Mouse (Mus musculus) effector memory CD4-positive, alpha-beta T cell, adult 5 months (primary cell): ENCODE measurements around the gene Gm10392. TPM values are rescaled to one million over a fixed set of nuclear protein-coding genes. Genes with fewer than 3 reads are reported as not detected.

Source experiments
- polyA plus RNA-seq: library from polyadenylated mRNA; unstranded; fragments of 100-300 nt; shearing (Covaris generic); gene quantifications from one replicate; pipeline ENCODE4 v1.2.1, GENCODE M21; 2017

Gm10392 gene
- polyA plus RNA-seq: 0.24 TPM

DNA sequence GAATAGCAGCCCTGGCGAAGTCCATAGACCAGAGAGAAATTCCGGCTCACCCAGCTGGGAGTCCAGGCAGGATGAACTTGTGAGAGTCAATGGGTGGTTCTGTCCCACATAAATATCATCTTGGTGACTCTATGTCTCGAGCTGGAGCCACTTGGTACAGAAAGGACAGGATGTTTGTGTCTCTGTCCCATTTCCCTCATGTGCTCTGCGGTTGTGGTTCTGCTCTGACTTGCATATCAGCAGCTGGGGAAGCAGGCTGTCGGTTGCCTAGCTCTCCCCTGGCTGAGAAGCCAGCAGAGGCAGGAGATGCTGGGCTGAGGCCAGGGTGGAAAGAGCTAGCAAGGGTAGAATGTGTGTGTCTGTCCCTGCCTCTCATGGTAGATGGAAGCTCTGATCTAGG, at the start of gene Gm10392:
Gene Gm10392, minus strand, starts transcription at position 156 of the 400 bp plus-strand sequence.

DNA sequence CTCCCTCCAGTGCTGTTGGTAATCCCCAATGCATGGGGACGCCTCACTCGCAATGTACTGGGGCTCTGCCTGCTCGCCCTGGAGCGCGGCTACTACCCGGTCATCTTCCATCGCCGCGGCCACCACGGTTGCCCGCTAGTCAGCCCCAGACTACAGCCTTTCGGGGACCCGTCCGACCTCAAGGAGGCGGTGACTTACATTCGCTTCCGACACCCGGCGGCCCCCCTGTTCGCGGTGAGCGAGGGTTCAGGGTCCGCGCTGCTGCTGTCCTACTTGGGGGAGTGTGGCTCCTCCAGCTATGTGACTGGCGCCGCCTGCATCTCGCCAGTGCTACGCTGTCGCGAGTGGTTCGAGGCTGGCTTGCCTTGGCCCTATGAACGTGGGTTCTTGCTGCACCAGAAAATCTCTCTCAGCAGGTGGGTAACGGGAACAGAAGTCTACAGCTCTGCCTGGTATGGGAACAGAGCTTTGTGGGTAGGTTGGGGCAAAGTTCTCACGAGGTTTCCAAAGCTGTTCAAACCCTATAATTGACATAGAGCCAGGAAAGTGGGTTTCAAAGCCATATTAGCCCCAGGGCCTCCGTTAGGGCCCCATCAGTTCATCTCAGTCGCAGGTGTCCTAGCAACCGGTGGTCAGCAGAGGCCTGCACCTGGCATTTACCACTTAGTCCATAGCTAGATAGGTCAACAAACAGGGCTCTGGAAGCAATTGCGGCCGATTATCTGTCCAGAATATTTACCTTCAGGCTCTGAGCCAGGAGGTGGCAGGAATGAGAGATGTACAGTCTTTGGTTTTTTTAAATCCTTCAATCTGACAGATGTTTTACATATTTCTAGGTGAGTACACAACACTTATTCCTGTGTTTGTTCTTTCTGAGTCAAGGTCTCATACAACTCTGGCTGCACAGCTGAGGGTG, 3.1 kb downstream of the Gm10392 start, which contains the start of gene Trp53i13:
Gene Trp53i13, minus strand, starts transcription at position 344 of the 916 bp plus-strand sequence.

DNA sequence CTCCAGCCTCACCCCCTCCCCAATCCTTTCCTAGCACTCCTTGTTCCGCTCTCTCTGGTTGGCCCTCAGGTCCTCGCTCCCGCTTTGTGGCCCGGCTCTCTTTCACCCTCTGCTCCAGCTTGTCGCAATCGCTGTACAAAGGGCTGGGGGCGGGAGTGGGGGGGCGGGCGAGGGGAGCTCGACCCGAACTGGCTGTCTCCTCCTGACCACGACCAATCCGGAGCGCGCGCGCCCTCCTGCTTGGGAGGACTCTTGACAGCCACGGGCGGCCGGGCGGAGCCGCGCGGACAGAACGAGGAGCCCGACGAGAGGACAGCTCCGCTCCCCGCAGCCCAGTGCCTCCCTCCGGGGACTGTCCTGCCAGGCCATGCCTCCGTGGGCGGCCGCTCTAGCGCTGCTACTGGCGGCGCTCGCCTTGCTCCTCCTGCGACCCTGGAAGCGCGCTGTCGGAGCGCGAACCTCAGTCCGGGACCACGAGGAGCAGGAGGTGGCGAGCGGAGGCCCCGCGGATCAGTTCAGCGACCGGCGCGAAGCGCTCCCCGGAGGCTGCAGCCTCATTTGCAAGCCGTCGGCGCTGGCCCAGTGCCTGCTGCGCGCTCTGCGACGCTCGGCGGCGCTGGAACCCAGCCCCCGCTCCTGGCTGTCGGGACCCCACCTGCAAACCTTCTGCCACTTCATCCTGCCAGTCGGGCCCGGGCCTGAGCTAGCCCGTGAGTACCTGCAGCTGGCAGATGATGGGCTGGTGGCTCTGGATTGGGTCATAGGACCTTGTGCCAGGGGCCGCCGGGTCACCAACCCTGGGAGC, 4.0 kb downstream of the Gm10392 start, which contains the start of gene Abhd15:
Gene Abhd15, plus strand, starts transcription at position 290 of the 805 bp plus-strand sequence.

DNA sequence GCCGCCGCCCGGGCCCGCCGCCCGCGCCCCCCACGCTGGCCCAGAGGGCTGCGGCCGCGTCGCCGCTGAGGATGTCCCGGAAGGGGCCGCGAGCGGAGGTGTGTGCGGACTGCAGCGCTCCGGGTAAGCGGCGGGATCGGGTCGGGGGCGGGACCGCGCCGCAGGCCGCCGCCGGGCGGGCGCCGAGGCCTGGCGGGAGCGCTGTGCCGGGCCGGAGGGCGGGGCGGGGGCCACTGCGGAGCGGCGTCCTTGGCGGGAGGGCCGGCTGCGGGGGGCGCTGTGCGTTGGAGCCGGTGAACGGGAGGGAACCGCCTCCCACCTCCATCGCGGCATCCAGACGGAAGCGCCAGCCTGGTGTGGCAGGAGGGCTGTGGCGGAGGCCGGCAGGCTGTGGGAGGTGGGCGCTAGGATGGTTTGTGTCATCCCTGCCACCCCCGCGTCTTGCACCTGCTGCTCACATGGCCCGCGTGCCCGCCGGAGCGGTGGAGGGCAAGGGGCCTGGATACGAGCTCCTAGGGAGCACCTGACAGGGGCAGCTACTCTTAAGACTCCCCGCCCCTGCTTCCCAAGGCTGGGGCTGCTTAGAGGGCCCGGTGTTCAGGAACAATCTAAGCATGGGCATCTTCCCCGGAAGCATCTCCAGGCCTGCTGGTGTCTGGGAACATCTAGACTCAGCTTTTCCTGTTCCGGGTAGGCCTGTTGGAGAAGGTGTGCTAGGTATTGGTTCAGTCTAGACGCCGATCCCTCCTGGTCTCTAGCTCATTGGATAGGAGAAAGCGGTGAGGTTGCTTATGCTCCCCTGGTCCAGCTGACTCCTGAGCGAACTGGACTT, 25.3 kb downstream of the Gm10392 start, which contains the start of gene Git1:
Gene Git1, plus strand, starts transcription at position 51 of the 832 bp plus-strand sequence.

DNA sequence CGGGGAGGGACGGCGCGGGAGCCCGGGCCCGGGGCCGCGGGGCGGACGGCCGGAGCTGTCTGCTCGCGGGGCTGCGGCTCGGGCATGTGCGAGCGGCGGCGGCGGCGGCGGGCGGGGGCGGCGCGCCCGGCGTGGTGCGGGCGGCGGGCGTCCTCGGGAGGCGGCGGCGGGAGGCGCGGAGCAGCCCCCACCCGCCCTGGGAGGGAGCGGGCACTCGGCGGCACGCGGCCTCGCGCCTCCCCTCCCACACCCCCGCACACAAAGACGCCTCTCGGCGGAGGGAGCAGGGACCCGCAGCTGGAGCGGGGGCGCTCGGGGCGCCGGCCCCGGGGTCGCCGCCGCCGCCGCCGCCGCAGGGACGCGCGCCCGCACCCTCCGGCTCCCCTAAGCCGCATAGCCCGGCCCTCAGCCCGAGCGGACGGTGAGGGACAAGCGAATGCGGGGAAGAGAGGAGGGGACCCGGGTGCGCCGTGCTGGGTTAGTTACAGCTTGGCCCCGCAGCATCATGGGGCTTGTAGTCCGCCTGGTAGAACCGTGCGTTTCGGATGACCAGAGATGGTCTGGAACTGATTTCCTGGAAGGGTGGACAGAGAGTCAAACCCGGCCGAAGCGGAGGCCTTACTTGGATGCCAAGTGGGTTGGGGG, 29.3 kb downstream of the Gm10392 start, which contains the start of gene Ankrd13b:
Gene Ankrd13b, minus strand, starts transcription at position 88 of the 645 bp plus-strand sequence.

Other genes starting within 250 kb of the Gm10392 start
- 0.14 TPM for gene Coro6, start 56.8 kb downstream of the Gm10392 start, polyA plus RNA-seq
- 3.9 TPM for gene Ankrd13b, start 29.5 kb downstream of the Gm10392 start, polyA plus RNA-seq
- gene Git1, start 25.6 kb downstream of the Gm10392 start, polyA plus RNA-seq: 39.8 TPM
- 3.1 TPM for gene Abhd15, start 4.1 kb downstream of the Gm10392 start, polyA plus RNA-seq
- 26.4 TPM for gene Trp53i13, start 3.2 kb downstream of the Gm10392 start, polyA plus RNA-seq
- gene Taok1, start 88.6 kb upstream of the Gm10392 start, polyA plus RNA-seq: 9.8 TPM
- 86.8 TPM for gene Nufip2, start 167.0 kb upstream of the Gm10392 start, polyA plus RNA-seq
- gene Cryba1, start 206.1 kb upstream of the Gm10392 start, polyA plus RNA-seq: 0.36 TPM
- 40.8 TPM for gene Myo18a, start 244.0 kb upstream of the Gm10392 start, polyA plus RNA-seq